Comparison of ENCODE assay signal across 13 mouse cellular contexts in the genomic region with DNA sequence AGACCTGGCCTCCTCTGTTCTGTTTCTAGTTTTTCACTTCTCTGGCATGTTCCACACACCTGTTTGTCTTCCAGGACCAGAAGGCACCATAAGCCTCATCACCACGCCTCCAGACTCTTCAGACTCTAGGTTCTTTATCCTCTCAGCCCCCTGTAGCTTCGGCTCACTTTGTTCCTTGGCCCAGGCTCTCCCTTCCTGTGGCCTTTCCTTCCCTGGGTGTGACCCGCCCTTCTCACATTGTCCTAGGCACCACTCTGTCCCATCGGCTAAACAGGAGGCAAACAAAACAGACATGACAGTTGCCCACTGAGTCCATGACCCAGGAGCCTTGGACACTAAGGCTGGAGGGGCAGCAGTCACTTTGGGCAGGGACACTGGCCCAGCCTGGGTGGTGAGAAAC. TPM values are rescaled to one million over a fixed set of nuclear protein-coding genes. Genes with fewer than 3 reads are reported as not detected.
DNase-seq lines count a peak whose midpoint lies in the region; ATAC-seq and TF ChIP-seq lines count a peak whose summit lies in the region.
"Had no signal": no experiment of that assay in that cellular context is flagged by ENCODE, and none has a peak within 500 bp of the region (broad histone marks: within the 10 kb centered on the region; RNA-seq: fewer than 3 reads in every experiment).

No protein-coding gene starts in this region.

- peak; percentile 32; the same call in 1 of the 2 replicates for TF ChIP-seq POLR2A in heart, adult 2 months (IDR thresholded peaks at IDR 0.05; ENCODE audit: insufficient read depth, low read depth, low read length)

- intact Hi-C loops in heart, adult 2 months (cut with DNase I): loop anchor here (10.0 kb wide), 1 partner anchor 705 kb away; no protein-coding TSS in a partner anchor
- intact Hi-C loops in heart, postnatal 14 days (cut with DNase I): no loop called here

- no peaks in the 10 kb centered on the region for H3K9me3 ChIP-seq in liver, embryonic 16.5 days (replicated peaks; ENCODE audit: control insufficient read depth, low read length)
- no peaks in the 10 kb centered on the region for H3K9me3 ChIP-seq in liver, embryonic 12.5 days (replicated peaks)
- no peaks in the 10 kb centered on the region for H3K9me3 ChIP-seq in heart, embryonic 13.5 days
- H3K9me3 ChIP-seq: forebrain, embryonic 10.5 days; hindbrain, embryonic 12.5 days had no signal

- peak in 1 of 2 experiments; percentile 68 for DNase-seq in heart, adult 2 months
- DNase-seq in heart, postnatal 14 days: no peak
- peak; percentile 70 for DNase-seq in lung, postnatal 25 days (ENCODE audit: low spot score)
- DNase-seq in right cerebral cortex, postnatal 4 days: no peak
- DNase-seq: cerebellum, adult 11-12 months; left cerebral cortex, postnatal 4 days; thymus, postnatal 14 days had no signal

- 43% methylated on average over 4 of the region's 4 CpGs for WGBS in heart, adult 2 months
- WGBS in liver, embryonic 16.5 days (ENCODE audit: insufficient replicate concordance): 58% methylated on average over 4 of the region's 4 CpGs
- 68% methylated on average over 4 of the region's 4 CpGs for WGBS in liver, embryonic 12.5 days (ENCODE audit: insufficient replicate concordance)
- 65% methylated on average over 4 of the region's 4 CpGs for WGBS in heart, embryonic 13.5 days

- no peak for ATAC-seq in liver, embryonic 16.5 days (ENCODE audit: low read depth)
- ATAC-seq in liver, embryonic 12.5 days: no peak
- no peak for ATAC-seq in heart, embryonic 13.5 days (ENCODE audit: extremely low read depth, insufficient number of reproducible peaks, low FRiP score, low TSS enrichment)
- ATAC-seq in granulocyte monocyte progenitor cell, adult 5-6 weeks (replicated peaks; ENCODE audit: poor library complexity, severe bottlenecking): no peak

- no peak overlapping the region for H3K4me3 ChIP-seq in heart, adult 2 months
- H3K4me3 ChIP-seq in liver, embryonic 16.5 days (ENCODE audit: low read depth, low read length): no peak overlapping the region
- no peak overlapping the region for H3K4me3 ChIP-seq in liver, embryonic 12.5 days
- no peak overlapping the region for H3K4me3 ChIP-seq in heart, embryonic 13.5 days
- H3K4me3 ChIP-seq: forebrain, embryonic 10.5 days; hindbrain, embryonic 12.5 days had no signal

- H3K4me2 ChIP-seq in liver, embryonic 16.5 days (ENCODE audit: low read depth, low read length): no peak overlapping the region
- no peak overlapping the region for H3K4me2 ChIP-seq in liver, embryonic 12.5 days
- H3K4me2 ChIP-seq in heart, embryonic 13.5 days: no peak overlapping the region
- H3K4me2 ChIP-seq: hindbrain, embryonic 12.5 days had no signal

- no peak overlapping the region for H3K9ac ChIP-seq in heart, adult 2 months (ENCODE audit: low read depth, low read length)
- H3K9ac ChIP-seq in liver, embryonic 16.5 days (ENCODE audit: low read depth, low read length): no peak overlapping the region
- H3K9ac ChIP-seq in liver, embryonic 12.5 days: no peak overlapping the region
- H3K9ac ChIP-seq in heart, embryonic 13.5 days: no peak overlapping the region; the same call in 1 of the 2 replicates
- H3K9ac ChIP-seq: hindbrain, embryonic 12.5 days had no signal

- H3K27me3 ChIP-seq in heart, adult 2 months (ENCODE audit: control insufficient read depth, insufficient read depth, low read length): no peaks in the 10 kb centered on the region
- no peaks in the 10 kb centered on the region for H3K27me3 ChIP-seq in liver, embryonic 16.5 days (ENCODE audit: control insufficient read depth, insufficient read depth, low read depth, low read length)
- no peaks in the 10 kb centered on the region for H3K27me3 ChIP-seq in liver, embryonic 12.5 days (replicated peaks)
- no peaks in the 10 kb centered on the region for H3K27me3 ChIP-seq in heart, embryonic 13.5 days (replicated peaks)
- H3K27me3 ChIP-seq: hindbrain, embryonic 12.5 days had no signal

- TF ChIP-seq EP300 in heart, adult 2 months (IDR thresholded peaks at IDR 0.05; ENCODE audit: insufficient read depth, low read depth, low read length): peak; percentile 75; the same call in 1 of the 2 replicates

- TF ChIP-seq CTCF in heart, adult 2 months (IDR thresholded peaks at IDR 0.05): no peak

- H3K36me3 ChIP-seq in heart, adult 2 months (ENCODE audit: control insufficient read depth, insufficient read depth, low read length): peaks cover 13% of the 10 kb centered on the region
- no peaks in the 10 kb centered on the region for H3K36me3 ChIP-seq in liver, embryonic 16.5 days (ENCODE audit: control insufficient read depth, insufficient read depth)
- H3K36me3 ChIP-seq in liver, embryonic 12.5 days: no peaks in the 10 kb centered on the region; the same call in 1 of the 2 replicates
- peaks cover 24% of the 10 kb centered on the region for H3K36me3 ChIP-seq in heart, embryonic 13.5 days

- H3K4me1 ChIP-seq in heart, adult 2 months (ENCODE audit: control insufficient read depth, insufficient read depth, low read length): peaks cover 55% of the 10 kb centered on the region
- H3K4me1 ChIP-seq in liver, embryonic 16.5 days (ENCODE audit: control insufficient read depth, low read depth, low read length): peaks cover 23% of the 10 kb centered on the region
- H3K4me1 ChIP-seq in liver, embryonic 12.5 days: peaks cover 71% of the 10 kb centered on the region
- peaks cover 91% of the 10 kb centered on the region for H3K4me1 ChIP-seq in heart, embryonic 13.5 days

- H3K79me2 ChIP-seq in heart, adult 2 months (replicated peaks; ENCODE audit: control insufficient read depth, insufficient read depth, low read length): peaks cover 4% of the 10 kb centered on the region; the same call in 1 of the 2 replicates

- peak overlapping the region; percentile 78 for H3K27ac ChIP-seq in heart, adult 2 months
- peak overlapping the region; percentile 72 for H3K27ac ChIP-seq in liver, embryonic 16.5 days (ENCODE audit: low read length)
- no peak overlapping the region for H3K27ac ChIP-seq in liver, embryonic 12.5 days
- peak overlapping the region; percentile 89 for H3K27ac ChIP-seq in heart, embryonic 13.5 days (replicated peaks)
- H3K27ac ChIP-seq: forebrain, embryonic 10.5 days; hindbrain, embryonic 12.5 days had no signal

RNA-seq across cellular contexts. Expression of a gene that starts 17.2 kb away (rescaled TPM):
- 10 to 100 TPM; 63.9 to 65.3 TPM for total RNA-seq in heart, adult 2 months (2021)
- 28.0 and 46.2 TPM in 2 replicates for polyA plus RNA-seq in heart, adult 2 months (2012; rRNA removed)
- total RNA-seq in heart, postnatal 14 days (2021): 10 to 100 TPM; 69.8 to 72.5 TPM
- polyA plus RNA-seq in liver, embryonic 16.5 days (2015; fragmentation: Nextera tagmentation; extraction: Ambion mirVana): 25.0 and 27.4 TPM in 2 replicates
- polyA plus RNA-seq in liver, embryonic 12.5 days (2016; fragmentation: Nextera tagmentation; extraction: Ambion mirVana): 35.4 and 36.6 TPM in 2 replicates
- 90.2 and 93.3 TPM in 2 replicates for polyA plus RNA-seq in heart, embryonic 13.5 days (2015; fragmentation: Nextera tagmentation; extraction: Ambion mirVana)
- 5.2 and 18.1 TPM in 2 replicates for total RNA-seq in granulocyte monocyte progenitor cell, adult 5-6 weeks (2014; fragmentation: Nextera tagmentation)
- 8.6 and 9.0 TPM in 2 replicates for total RNA-seq in granulocyte monocyte progenitor cell, adult 5-6 weeks (2017)
